Mouse (Mus musculus): ENCODE data around the gene Klk11.

DNA sequence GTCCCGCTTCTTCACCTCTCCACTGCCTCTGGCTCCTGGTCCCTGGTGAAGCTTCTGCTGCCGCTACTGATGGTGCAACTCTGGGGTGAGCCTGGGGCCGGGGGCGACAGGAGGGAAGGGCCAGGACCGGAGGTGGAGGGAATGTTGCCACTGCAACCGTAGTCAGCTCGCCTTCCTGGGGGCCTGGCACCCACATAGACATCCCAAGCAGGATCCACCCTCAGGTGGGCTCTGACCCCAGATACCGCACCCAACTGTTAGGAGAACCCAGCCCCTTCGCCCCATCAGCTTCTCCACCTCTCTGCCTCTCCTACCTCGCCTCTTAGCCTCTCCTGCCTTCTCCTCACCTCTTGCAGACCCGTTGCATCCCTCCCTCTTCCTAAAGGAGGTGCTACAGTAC lies 7.1 kb downstream of the Klk11 start:
- TF ChIP-seq ZNF384 (IDR thresholded peaks at IDR 0.05; ENCODE audit: low read depth, low read length) (no peak), CHD2 (IDR thresholded peaks at IDR 0.05; ENCODE audit: low read depth, low read length) (no peak), MAFK (IDR thresholded peaks at IDR 0.05; ENCODE audit: insufficient read depth, low read depth, low read length) (no peak)
